Mouse (Mus musculus) 3T3-L1 (cell line): ENCODE measurements around the gene Necab2.

ENCODE experiments used
- DNase-seq: peaks from one replicate; pipeline ENCODE4 v3.0.0-alpha.2; 2015; ENCODE audit warnings: low read depth, low spot score

Gene Necab2

GRCm38 (mm10) chr8:119516674-119517073 lies 70.2 kb downstream of the Necab2 start:
- no peak for DNase-seq

- no peak for DNase-seq
Observed at GRCm38 (mm10) chr8:119520102-119520501, 73.6 kb downstream of the Necab2 start.
